Mouse (Mus musculus) limb, embryonic 13.5 days (tissue): ENCODE measurements around the gene Thra. TPM values are rescaled to one million over a fixed set of nuclear protein-coding genes. Genes with fewer than 3 reads are reported as not detected.
A peak's percentile ranks its signal among the peaks of the same experiment; 100 is the strongest.

Experiments
- ATAC-seq: fragments of 200-750 bp; cut with Nextera tagmentation; 2 replicates; pipeline ENCODE4 v1.8.0; 2017; ENCODE audit warnings: low read depth, moderate number of reproducible peaks, moderate TSS enrichment; ENCODE audit not compliant: low FRiP score
- H3K27ac ChIP-seq: fragments of 300-500 bp; sonication (generic); 2 replicates; pipeline ENCODE4 v1.5.1; 2015; ENCODE audit warnings: inconsistent platforms, mild to moderate bottlenecking, moderate library complexity
- H3K27me3 ChIP-seq: fragments of 300-500 bp; sonication (generic); 2 replicates; pipeline ENCODE4 v1.6.1; 2015; ENCODE audit warnings: mild to moderate bottlenecking, inconsistent platforms
- H3K36me3 ChIP-seq: fragments of 300-500 bp; sonication (generic); 2 replicates; pipeline ENCODE4 v1.6.1; 2015; ENCODE audit warnings: inconsistent platforms, mild to moderate bottlenecking, moderate library complexity
- H3K4me1 ChIP-seq: fragments of 300-500 bp; sonication (generic); 2 replicates; pipeline ENCODE4 v1.6.1; 2015; ENCODE audit warnings: inconsistent platforms
- H3K4me2 ChIP-seq: fragments of 300-500 bp; sonication (generic); replicated peaks from 2 replicates; pipeline ENCODE4 v1.6.1; 2015; ENCODE audit warnings: inconsistent platforms, mild to moderate bottlenecking, moderate library complexity
- H3K4me3 ChIP-seq: fragments of 300-500 bp; sonication (generic); 2 replicates; pipeline ENCODE4 v1.5.1; 2015; ENCODE audit warnings: moderate library complexity, mild to moderate bottlenecking, inconsistent platforms
- H3K9ac ChIP-seq: fragments of 300-500 bp; sonication (generic); 2 replicates; pipeline ENCODE4 v1.6.1; 2015; ENCODE audit warnings: mild to moderate bottlenecking, inconsistent platforms
- H3K9me3 ChIP-seq: fragments of 300-500 bp; sonication (generic); 2 replicates; pipeline ENCODE4 v1.6.1; 2016; ENCODE audit warnings: inconsistent platforms
- WGBS: fragments of 180-500 bp; shearing (Covaris S2); methylation state at CpG from one replicate; pipeline ENCODE4 v1.1.7; 2015; 5-methylcytosine and 5-hydroxymethylcytosine counted together
- polyA plus RNA-seq: library from polyadenylated mRNA; unstranded; fragments of >200 nt; fragmentation: Nextera tagmentation; extraction: Ambion mirVana; gene quantifications from 2 replicates; pipeline ENCODE4 v1.2.1, GENCODE M21; 2015

Gene Thra
- polyA plus RNA-seq, 1 experiment from 2014 or later, result 34.3 TPM

GRCm38 (mm10) chr11:98781851-98782512 is 41.5 kb downstream of the Thra start:
- Histone ChIP-seq H3K4me1 (peaks cover 66% of the 10 kb centered on the region), H3K9ac (0 out of 2 replicates have a peak overlapping the region, but pooled peaks have one; percentile 36), H3K27me3 (no peaks in the 10 kb centered on the region), H3K36me3 (no peaks in the 10 kb centered on the region), H3K9me3 (no peaks in the 10 kb centered on the region), H3K4me3 (no peak overlapping the region), H3K4me2 (peak overlapping the region; percentile 58), H3K27ac (peak overlapping the region; percentile 94)
- ATAC-seq, result no peak
- WGBS, result 19% methylated on average over 12 of the region's 14 CpGs

- Histone ChIP-seq H3K4me2 (peak overlapping the region; percentile 58), H3K27ac (peak overlapping the region; percentile 94), H3K4me1 (peaks cover 66% of the 10 kb centered on the region), H3K9ac (peak overlapping the region; percentile 55), H3K27me3 (no peaks in the 10 kb centered on the region), H3K36me3 (no peaks in the 10 kb centered on the region), H3K4me3 (peak overlapping the region; percentile 19), H3K9me3 (no peaks in the 10 kb centered on the region)
- WGBS, result 4% methylated on average over 17 of the region's 17 CpGs
- 0 out of 2 replicates have a peak, but pooled peaks have one; percentile 0 for ATAC-seq
These were observed 42.3 kb downstream of the Thra start for GRCm38 (mm10) chr11:98782651-98783235.

- no peaks in the 10 kb centered on the region for H3K9me3 ChIP-seq
- no peaks in the 10 kb centered on the region for H3K27me3 ChIP-seq
- H3K36me3 ChIP-seq, result no peaks in the 10 kb centered on the region
- H3K4me1 ChIP-seq, result peaks cover 66% of the 10 kb centered on the region
- peak overlapping the region; percentile 55 for H3K9ac ChIP-seq
- 1% methylated on average over 20 of the region's 20 CpGs for WGBS
- ATAC-seq, result peak; percentile 49
- peak overlapping the region; percentile 94 for H3K27ac ChIP-seq
- H3K4me2 ChIP-seq, result peak overlapping the region; percentile 58
- peak overlapping the region; percentile 19 for H3K4me3 ChIP-seq
These were observed 42.8 kb downstream of the Thra start for GRCm38 (mm10) chr11:98783236-98783696.

- Histone ChIP-seq H3K4me2 (no peak overlapping the region; the same call in 1 of the 2 replicates), H3K4me3 (no peak overlapping the region), H3K27me3 (no peaks in the 10 kb centered on the region), H3K9ac (no peak overlapping the region), H3K4me1 (peaks cover 71% of the 10 kb centered on the region), H3K27ac (peak overlapping the region; percentile 94; the same call in 1 of the 2 replicates), H3K36me3 (no peaks in the 10 kb centered on the region), H3K9me3 (no peaks in the 10 kb centered on the region)
- no peak for ATAC-seq
- 65% methylated on average over 4 of the region's 4 CpGs for WGBS
These were observed 43.7 kb downstream of the Thra start for GRCm38 (mm10) chr11:98784139-98784538.

GRCm38 (mm10) chr11:98785214-98785613 is 44.8 kb downstream of the Thra start:
- H3K36me3 ChIP-seq, result no peaks in the 10 kb centered on the region
- H3K9ac ChIP-seq, result peak overlapping the region; percentile 13; the same call in 1 of the 2 replicates
- H3K9me3 ChIP-seq, result no peaks in the 10 kb centered on the region
- no peaks in the 10 kb centered on the region for H3K27me3 ChIP-seq
- no peak for ATAC-seq
- peak overlapping the region; percentile 86 for H3K27ac ChIP-seq
- peaks cover 76% of the 10 kb centered on the region for H3K4me1 ChIP-seq
- 50% methylated on average over 10 of the region's 10 CpGs for WGBS
- peak overlapping the region; percentile 44 for H3K4me2 ChIP-seq
- H3K4me3 ChIP-seq, result no peak overlapping the region

- Histone ChIP-seq H3K27ac (peak overlapping the region; percentile 86), H3K4me2 (peak overlapping the region; percentile 44), H3K36me3 (no peaks in the 10 kb centered on the region), H3K9me3 (no peaks in the 10 kb centered on the region), H3K4me3 (0 out of 2 replicates have a peak overlapping the region, but pooled peaks have one; percentile 10), H3K9ac (no peak overlapping the region), H3K27me3 (no peaks in the 10 kb centered on the region), H3K4me1 (peaks cover 76% of the 10 kb centered on the region)
- no peak for ATAC-seq
- 10% methylated on average over 12 of the region's 12 CpGs for WGBS
These were observed 45.4 kb downstream of the Thra start for GRCm38 (mm10) chr11:98785772-98786281.

- peak; percentile 24 for ATAC-seq
- Histone ChIP-seq H3K27me3 (no peaks in the 10 kb centered on the region), H3K4me1 (peaks cover 72% of the 10 kb centered on the region), H3K9ac (no peak overlapping the region), H3K4me2 (peak overlapping the region; percentile 44), H3K36me3 (no peaks in the 10 kb centered on the region), H3K27ac (peak overlapping the region; percentile 86), H3K4me3 (no peak overlapping the region), H3K9me3 (no peaks in the 10 kb centered on the region)
- 3% methylated on average over 15 of the region's 15 CpGs for WGBS
These were observed 46.1 kb downstream of the Thra start for GRCm38 (mm10) chr11:98786359-98787214.

GRCm38 (mm10) chr11:98787229-98787628 is 46.8 kb downstream of the Thra start:
- H3K4me1 ChIP-seq, result peaks cover 66% of the 10 kb centered on the region

GRCm38 (mm10) chr11:98787691-98788090 is 47.3 kb downstream of the Thra start:
- ATAC-seq, result no peak
- H3K9ac ChIP-seq, result no peak overlapping the region
- no peaks in the 10 kb centered on the region for H3K36me3 ChIP-seq
- no peaks in the 10 kb centered on the region for H3K27me3 ChIP-seq
- WGBS, result 88% methylated on average over 1 of the region's 1 CpGs
- H3K9me3 ChIP-seq, result no peaks in the 10 kb centered on the region
- no peak overlapping the region for H3K4me3 ChIP-seq
- peak overlapping the region; percentile 52; the same call in 1 of the 2 replicates for H3K27ac ChIP-seq
- no peak overlapping the region for H3K4me2 ChIP-seq
- peaks cover 61% of the 10 kb centered on the region for H3K4me1 ChIP-seq

More at GRCm38 (mm10) chr11:98787229-98787628, 46.8 kb downstream of the Thra start:
- Histone ChIP-seq H3K27ac (peak overlapping the region; percentile 52), H3K9ac (no peak overlapping the region), H3K36me3 (no peaks in the 10 kb centered on the region), H3K27me3 (no peaks in the 10 kb centered on the region), H3K4me2 (peak overlapping the region; percentile 44; the same call in 1 of the 2 replicates), H3K9me3 (no peaks in the 10 kb centered on the region), H3K4me3 (no peak overlapping the region)
- 37% methylated on average over 7 of the region's 7 CpGs for WGBS
- ATAC-seq, result no peak

GRCm38 (mm10) chr11:98788139-98788538 is 47.7 kb downstream of the Thra start:
- ATAC-seq, result no peak
- Histone ChIP-seq H3K9ac (no peak overlapping the region), H3K27ac (peak overlapping the region; percentile 78; the same call in 1 of the 2 replicates), H3K4me3 (peak overlapping the region; percentile 58; the same call in 1 of the 2 replicates), H3K4me1 (peaks cover 57% of the 10 kb centered on the region), H3K36me3 (no peaks in the 10 kb centered on the region), H3K9me3 (no peaks in the 10 kb centered on the region), H3K4me2 (peak overlapping the region; percentile 91), H3K27me3 (no peaks in the 10 kb centered on the region)
- 91% methylated on average over 5 of the region's 5 CpGs for WGBS

GRCm38 (mm10) chr11:98788550-98789218 is 48.2 kb downstream of the Thra start:
- Histone ChIP-seq H3K4me2 (peak overlapping the region; percentile 91), H3K9me3 (no peaks in the 10 kb centered on the region), H3K36me3 (no peaks in the 10 kb centered on the region), H3K27me3 (no peaks in the 10 kb centered on the region), H3K9ac (peak overlapping the region; percentile 68), H3K4me1 (peaks cover 55% of the 10 kb centered on the region), H3K27ac (peak overlapping the region; percentile 78), H3K4me3 (peak overlapping the region; percentile 58)
- WGBS, result 12% methylated on average over 18 of the region's 18 CpGs
- ATAC-seq, result peak; percentile 77
